Mouse (Mus musculus): ENCODE data around the gene Cfap77. TPM values are rescaled to one million over a fixed set of nuclear protein-coding genes. Genes with fewer than 3 reads are reported as not detected.
"Not testable (repeated sequence)": the region's sequence is repeated elsewhere in the genome, so short reads cannot be mapped to it uniquely, and the experiment has no call there.

Gene Cfap77
- polyA plus RNA-seq (2017; shearing (Covaris generic)), result under 1 TPM in 2 of 3 experiments, not detected in 1; 0.73 to 0.95 TPM

- ATAC-seq, result peak; percentile 77
Measured at GRCm38 (mm10) chr2:29054991-29055390, at the start of gene Cfap77. Gene Cfap77, minus strand, starts transcription at chr2:29055066.

- ATAC-seq, result peak; percentile 47
Measured at GRCm38 (mm10) chr2:29102416-29103377, 47.8 kb upstream of the Cfap77 start.

GRCm38 (mm10) chr2:29100822-29101534 lies 46.1 kb upstream of the Cfap77 start:
- peak; percentile 11 for ATAC-seq

GRCm38 (mm10) chr2:29099646-29100045 lies 44.8 kb upstream of the Cfap77 start:
- no peak for ATAC-seq

- ATAC-seq, result no peak
Measured at GRCm38 (mm10) chr2:29098786-29099185, 43.9 kb upstream of the Cfap77 start.

- not testable (repeated sequence) for ATAC-seq
Measured at GRCm38 (mm10) chr2:29097955-29098354, 43.1 kb upstream of the Cfap77 start.

- peak; percentile 79 for ATAC-seq
Measured at GRCm38 (mm10) chr2:29097465-29097864, 42.6 kb upstream of the Cfap77 start.

GRCm38 (mm10) chr2:29096751-29097150 lies 41.9 kb upstream of the Cfap77 start:
- ATAC-seq, result peak; percentile 27

- peak; percentile 68 for ATAC-seq
Measured at GRCm38 (mm10) chr2:29095674-29096073, 40.8 kb upstream of the Cfap77 start.

- not testable (repeated sequence) for ATAC-seq
Measured at GRCm38 (mm10) chr2:29089276-29089675, 34.4 kb upstream of the Cfap77 start.

- ATAC-seq, result no peak
Measured at GRCm38 (mm10) chr2:29086026-29086425, 31.2 kb upstream of the Cfap77 start.

GRCm38 (mm10) chr2:29081965-29082364 lies 27.1 kb upstream of the Cfap77 start:
- ATAC-seq, result no peak

GRCm38 (mm10) chr2:29076226-29076625 lies 21.4 kb upstream of the Cfap77 start:
- ATAC-seq, result no peak

- ATAC-seq, result no peak
Measured at GRCm38 (mm10) chr2:29075331-29076070, 20.6 kb upstream of the Cfap77 start.

- ATAC-seq, result no peak
Measured at GRCm38 (mm10) chr2:29074676-29075075, 19.8 kb upstream of the Cfap77 start.

GRCm38 (mm10) chr2:29066410-29066809 lies 11.5 kb upstream of the Cfap77 start:
- no peak for ATAC-seq

GRCm38 (mm10) chr2:29065796-29066195 lies 10.9 kb upstream of the Cfap77 start:
- ATAC-seq, result no peak

GRCm38 (mm10) chr2:29060135-29060597 lies 5.3 kb upstream of the Cfap77 start, which contains the start of gene Ttf1:
Gene Ttf1, plus strand, starts transcription at chr2:29060262.
- ATAC-seq, result peak; percentile 96

GRCm38 (mm10) chr2:29054545-29054935 lies 326 bp downstream of the Cfap77 start:
- no peak for ATAC-seq

GRCm38 (mm10) chr2:29053802-29054544 lies 893 bp downstream of the Cfap77 start:
- ATAC-seq, result peak; percentile 56

- peak; percentile 29 for ATAC-seq
Measured at GRCm38 (mm10) chr2:29052943-29053454, 1.9 kb downstream of the Cfap77 start.

All from inflammation-experienced regulatory T-cells, adult 6 months (primary cell).